Mouse (Mus musculus): ENCODE data around the gene Serpina5. TPM values are rescaled to one million over a fixed set of nuclear protein-coding genes. Genes with fewer than 3 reads are reported as not detected.

Serpina5 gene
- polyA plus RNA-seq, 1 experiment from 2014 or later = not detected

DNA sequence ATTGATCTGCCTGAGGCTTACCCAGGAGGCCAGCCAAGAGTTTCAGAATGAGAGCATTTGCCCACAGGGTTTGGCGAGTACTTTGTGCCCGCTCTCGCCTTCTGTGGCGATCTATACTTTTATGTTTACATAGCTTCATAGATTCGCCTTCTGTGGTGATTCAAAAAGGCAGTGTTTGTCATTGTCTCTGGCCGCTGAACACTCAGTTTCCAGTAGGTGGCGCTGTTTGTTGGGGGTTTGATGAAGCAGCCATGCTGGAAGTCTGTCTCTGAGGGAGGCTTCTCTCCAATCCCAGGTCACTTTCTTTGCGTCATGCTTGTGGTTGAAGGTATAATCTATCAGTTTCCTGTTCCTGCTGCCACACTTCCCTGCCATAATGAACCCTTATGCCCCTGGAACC lies 34.7 kb upstream of the Serpina5 start:
- Histone ChIP-seq H3K27me3 (replicated peaks; ENCODE audit: control insufficient read depth, insufficient read depth, low read length) (no peaks in the 10 kb centered on the region), H3K27ac (replicated peaks; ENCODE audit: low read depth, low read length) (no peak overlapping the region), H3K4me2 (ENCODE audit: low read depth, low read length) (no peak overlapping the region), H3K4me3 (ENCODE audit: low read depth, low read length) (no peak overlapping the region), H3K36me3 (ENCODE audit: control insufficient read depth, insufficient read depth, low read length) (no peaks in the 10 kb centered on the region), H3K4me1 (ENCODE audit: control insufficient read depth, insufficient read depth, low read length) (no peaks in the 10 kb centered on the region), H3K9ac (ENCODE audit: low read depth, low read length) (no peak overlapping the region), H3K9me3 (ENCODE audit: control insufficient read depth, low read length) (no peaks in the 10 kb centered on the region)
- DNase-seq (ENCODE audit: low spot score) (peak; percentile 53), ATAC-seq (ENCODE audit: low read depth) (no peak)
- WGBS = 24% methylated on average over 8 of the region's 8 CpGs

DNA sequence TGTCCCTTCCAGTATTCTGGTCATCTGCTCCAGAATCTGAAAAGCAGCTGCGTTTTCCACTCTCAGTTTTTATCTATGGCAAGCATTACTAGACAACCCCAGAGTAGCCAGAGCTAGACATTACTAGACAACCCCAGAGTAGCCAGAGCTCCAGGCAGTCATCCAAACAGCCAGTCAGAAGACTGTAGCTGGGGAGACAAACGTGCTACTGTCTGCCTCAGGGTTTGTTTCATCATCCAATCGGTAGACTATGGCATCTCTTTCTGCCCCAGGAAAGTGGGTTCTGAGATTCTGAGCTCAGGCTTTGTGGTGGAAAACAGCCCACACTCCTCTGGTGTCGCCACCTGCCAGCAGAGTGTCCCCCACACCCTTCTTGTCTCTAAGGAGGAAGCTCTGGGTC lies 33.4 kb upstream of the Serpina5 start:
- H3K4me2 ChIP-seq (ENCODE audit: low read depth, low read length) = peak overlapping the region; percentile 15
- H3K27ac ChIP-seq (replicated peaks; ENCODE audit: low read depth, low read length) = no peak overlapping the region
- H3K9me3 ChIP-seq (ENCODE audit: control insufficient read depth, low read length) = no peaks in the 10 kb centered on the region
- DNase-seq (ENCODE audit: low spot score) (peak; percentile 78), ATAC-seq (ENCODE audit: low read depth) (peak; percentile 87)
- H3K36me3 ChIP-seq (ENCODE audit: control insufficient read depth, insufficient read depth, low read length) = no peaks in the 10 kb centered on the region
- no peak overlapping the region for H3K9ac ChIP-seq (ENCODE audit: low read depth, low read length)
- H3K4me3 ChIP-seq (ENCODE audit: low read depth, low read length) = peak overlapping the region; percentile 5; the same call in 1 of the 2 replicates
- H3K4me1 ChIP-seq (ENCODE audit: control insufficient read depth, insufficient read depth, low read length) = no peaks in the 10 kb centered on the region
- no peaks in the 10 kb centered on the region for H3K27me3 ChIP-seq (replicated peaks; ENCODE audit: control insufficient read depth, insufficient read depth, low read length)
- WGBS = 26% methylated on average over 4 of the region's 4 CpGs

DNA sequence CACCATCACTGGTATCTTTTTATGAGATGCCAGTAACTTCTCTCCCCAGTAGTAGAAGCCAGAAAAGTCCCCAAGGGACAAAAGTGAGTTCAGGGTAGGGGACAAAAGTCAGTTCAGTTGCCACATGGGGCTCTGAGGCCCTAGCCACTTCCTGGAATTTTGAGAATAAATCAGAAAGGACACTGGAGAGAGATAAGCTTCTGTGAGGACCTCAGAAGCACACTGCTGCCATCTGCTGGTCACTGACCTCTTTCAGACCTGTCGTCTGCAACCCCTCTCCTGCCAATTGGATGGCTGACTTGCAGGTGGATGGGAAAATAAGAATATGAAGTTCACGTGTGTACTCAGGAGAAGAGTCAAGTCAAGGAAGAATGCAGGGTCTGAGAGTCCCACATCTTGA lies 31.3 kb upstream of the Serpina5 start:
- H3K9me3 ChIP-seq (ENCODE audit: control insufficient read depth, low read length) = no peaks in the 10 kb centered on the region
- no peak overlapping the region for H3K27ac ChIP-seq (replicated peaks; ENCODE audit: low read depth, low read length)
- ATAC-seq (ENCODE audit: low read depth) (peak; percentile 39; the same call in 1 of the 2 replicates), DNase-seq (ENCODE audit: low spot score) (peak; percentile 80)
- H3K4me2 ChIP-seq (ENCODE audit: low read depth, low read length) = no peak overlapping the region
- no peak overlapping the region for H3K9ac ChIP-seq (ENCODE audit: low read depth, low read length)
- WGBS = 0% methylated on average over 2 of the region's 2 CpGs
- H3K4me1 ChIP-seq (ENCODE audit: control insufficient read depth, insufficient read depth, low read length) = no peaks in the 10 kb centered on the region
- no peak overlapping the region for H3K4me3 ChIP-seq (ENCODE audit: low read depth, low read length)
- no peaks in the 10 kb centered on the region for H3K27me3 ChIP-seq (replicated peaks; ENCODE audit: control insufficient read depth, insufficient read depth, low read length)
- H3K36me3 ChIP-seq (ENCODE audit: control insufficient read depth, insufficient read depth, low read length) = no peaks in the 10 kb centered on the region

DNA sequence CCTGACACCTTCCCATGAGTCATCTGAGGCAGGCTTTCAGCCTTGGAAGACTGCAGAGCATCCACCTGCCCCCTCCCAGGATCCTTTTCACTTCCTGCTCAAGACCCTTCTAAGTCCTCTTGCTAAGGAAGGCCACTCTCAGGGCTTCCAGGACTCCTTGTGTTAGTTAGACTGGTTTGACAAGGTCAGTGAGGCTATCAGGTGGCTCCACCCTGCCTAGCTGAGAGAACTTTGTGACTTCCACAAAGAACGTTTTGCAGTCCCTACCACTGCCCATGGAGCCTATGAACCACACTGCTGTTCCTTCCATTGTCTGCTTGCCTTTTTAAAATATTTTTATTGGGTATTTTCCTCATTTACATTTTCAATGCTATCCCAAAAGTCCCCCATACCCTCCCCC lies 29.2 kb upstream of the Serpina5 start:
- no peak for DNase-seq (ENCODE audit: low spot score)
- Histone ChIP-seq H3K27me3 (replicated peaks; ENCODE audit: control insufficient read depth, insufficient read depth, low read length) (no peaks in the 10 kb centered on the region), H3K36me3 (ENCODE audit: control insufficient read depth, insufficient read depth, low read length) (no peaks in the 10 kb centered on the region), H3K27ac (replicated peaks; ENCODE audit: low read depth, low read length) (no peak overlapping the region), H3K4me2 (ENCODE audit: low read depth, low read length) (no peak overlapping the region), H3K4me1 (ENCODE audit: control insufficient read depth, insufficient read depth, low read length) (no peaks in the 10 kb centered on the region), H3K9ac (ENCODE audit: low read depth, low read length) (no peak overlapping the region), H3K4me3 (ENCODE audit: low read depth, low read length) (no peak overlapping the region), H3K9me3 (ENCODE audit: control insufficient read depth, low read length) (no peaks in the 10 kb centered on the region)
- ATAC-seq (ENCODE audit: low read depth) = no peak
- 57% methylated on average over 1 of the region's 1 CpGs for WGBS

DNA sequence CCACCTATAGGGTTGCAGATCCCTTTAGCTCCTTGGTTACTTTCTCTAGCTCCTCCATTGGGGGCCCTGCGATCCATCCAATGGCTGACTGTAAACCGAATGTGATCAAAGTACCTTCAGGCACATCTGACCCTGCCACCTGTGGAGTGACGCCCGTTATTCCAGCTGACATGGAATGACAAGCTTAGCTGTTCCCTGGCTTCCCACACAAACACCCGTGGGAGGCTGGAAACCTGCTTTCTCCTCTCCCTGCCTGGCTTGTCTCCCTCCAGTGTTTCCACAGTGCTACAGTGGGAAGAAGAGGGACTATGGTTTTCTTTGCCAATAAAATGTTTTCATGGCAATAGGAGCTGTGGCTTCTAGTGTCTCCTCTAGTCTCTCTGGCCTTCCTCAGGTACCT lies 28.6 kb upstream of the Serpina5 start:
- ATAC-seq (ENCODE audit: low read depth) (no peak), DNase-seq (ENCODE audit: low spot score) (no peak)
- H3K27ac ChIP-seq (replicated peaks; ENCODE audit: low read depth, low read length) = no peak overlapping the region
- H3K9me3 ChIP-seq (ENCODE audit: control insufficient read depth, low read length) = no peaks in the 10 kb centered on the region
- no peak overlapping the region for H3K4me2 ChIP-seq (ENCODE audit: low read depth, low read length)
- H3K4me1 ChIP-seq (ENCODE audit: control insufficient read depth, insufficient read depth, low read length) = no peaks in the 10 kb centered on the region
- no peak overlapping the region for H3K9ac ChIP-seq (ENCODE audit: low read depth, low read length)
- no peaks in the 10 kb centered on the region for H3K36me3 ChIP-seq (ENCODE audit: control insufficient read depth, insufficient read depth, low read length)
- H3K27me3 ChIP-seq (replicated peaks; ENCODE audit: control insufficient read depth, insufficient read depth, low read length) = no peaks in the 10 kb centered on the region
- 70% methylated on average over 5 of the region's 5 CpGs for WGBS
- no peak overlapping the region for H3K4me3 ChIP-seq (ENCODE audit: low read depth, low read length)

DNA sequence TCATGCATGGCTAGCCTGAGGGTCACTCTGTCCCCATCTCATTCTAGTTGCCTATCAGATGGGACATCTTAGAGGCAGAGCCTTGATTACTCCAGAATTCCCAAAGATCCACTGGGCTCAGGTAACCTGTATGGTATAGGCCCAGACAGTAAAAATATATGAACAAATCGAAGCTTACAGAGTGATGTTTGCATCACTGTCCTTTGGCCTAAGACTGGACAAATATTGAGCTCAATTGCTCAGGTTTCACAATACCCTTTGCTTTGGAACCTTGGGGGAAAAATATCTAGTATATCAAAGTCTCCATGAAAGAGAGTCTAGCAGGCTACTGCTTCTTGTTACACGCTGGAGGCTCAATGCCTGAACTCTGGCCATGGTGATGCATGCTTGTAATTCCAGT lies 10.8 kb upstream of the Serpina5 start:
- WGBS = 73% methylated on average over 2 of the region's 2 CpGs
- no peak for DNase-seq (ENCODE audit: low spot score)
- no peak overlapping the region for H3K9ac ChIP-seq (ENCODE audit: low read depth, low read length)
- no peaks in the 10 kb centered on the region for H3K36me3 ChIP-seq (ENCODE audit: control insufficient read depth, insufficient read depth, low read length)
- H3K27me3 ChIP-seq (replicated peaks; ENCODE audit: control insufficient read depth, insufficient read depth, low read length) = no peaks in the 10 kb centered on the region
- peaks cover 4% of the 10 kb centered on the region; the same call in 1 of the 2 replicates for H3K9me3 ChIP-seq (ENCODE audit: control insufficient read depth, low read length)
- H3K4me1 ChIP-seq (ENCODE audit: control insufficient read depth, insufficient read depth, low read length) = no peaks in the 10 kb centered on the region
- H3K4me3 ChIP-seq (ENCODE audit: low read depth, low read length) = no peak overlapping the region
- H3K4me2 ChIP-seq (ENCODE audit: low read depth, low read length) = no peak overlapping the region
- H3K27ac ChIP-seq (replicated peaks; ENCODE audit: low read depth, low read length) = no peak overlapping the region
- no peak for ATAC-seq (ENCODE audit: low read depth)

DNA sequence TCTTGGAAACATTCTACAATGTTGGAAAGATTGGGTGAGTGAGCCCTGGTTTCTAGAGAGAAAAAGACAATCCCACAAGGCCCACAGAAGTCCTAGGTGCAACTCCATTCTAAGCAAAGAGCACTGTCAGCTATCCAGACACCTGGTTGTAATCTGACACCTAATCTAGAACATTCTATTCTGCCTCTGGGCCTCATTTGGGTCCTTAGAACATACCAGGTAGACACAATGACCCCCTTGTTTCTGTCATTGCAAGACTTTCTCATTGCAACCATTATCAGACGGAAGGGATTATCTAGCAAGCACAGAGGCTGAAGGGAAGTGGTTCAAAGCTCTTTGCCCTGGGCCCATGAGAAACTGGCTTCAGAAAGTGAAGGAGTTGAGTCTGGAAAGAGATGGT lies 9.6 kb upstream of the Serpina5 start:
- no peak for DNase-seq (ENCODE audit: low spot score)
- H3K36me3 ChIP-seq (ENCODE audit: control insufficient read depth, insufficient read depth, low read length) = no peaks in the 10 kb centered on the region
- H3K9ac ChIP-seq (ENCODE audit: low read depth, low read length) = no peak overlapping the region
- H3K27ac ChIP-seq (replicated peaks; ENCODE audit: low read depth, low read length) = no peak overlapping the region
- H3K27me3 ChIP-seq (replicated peaks; ENCODE audit: control insufficient read depth, insufficient read depth, low read length) = no peaks in the 10 kb centered on the region
- peaks cover 4% of the 10 kb centered on the region; the same call in 1 of the 2 replicates for H3K9me3 ChIP-seq (ENCODE audit: control insufficient read depth, low read length)
- ATAC-seq (ENCODE audit: low read depth) = no peak
- H3K4me3 ChIP-seq (ENCODE audit: low read depth, low read length) = no peak overlapping the region
- no peak overlapping the region for H3K4me2 ChIP-seq (ENCODE audit: low read depth, low read length)
- WGBS = 67% methylated on average over 1 of the region's 1 CpGs
- H3K4me1 ChIP-seq (ENCODE audit: control insufficient read depth, insufficient read depth, low read length) = no peaks in the 10 kb centered on the region

DNA sequence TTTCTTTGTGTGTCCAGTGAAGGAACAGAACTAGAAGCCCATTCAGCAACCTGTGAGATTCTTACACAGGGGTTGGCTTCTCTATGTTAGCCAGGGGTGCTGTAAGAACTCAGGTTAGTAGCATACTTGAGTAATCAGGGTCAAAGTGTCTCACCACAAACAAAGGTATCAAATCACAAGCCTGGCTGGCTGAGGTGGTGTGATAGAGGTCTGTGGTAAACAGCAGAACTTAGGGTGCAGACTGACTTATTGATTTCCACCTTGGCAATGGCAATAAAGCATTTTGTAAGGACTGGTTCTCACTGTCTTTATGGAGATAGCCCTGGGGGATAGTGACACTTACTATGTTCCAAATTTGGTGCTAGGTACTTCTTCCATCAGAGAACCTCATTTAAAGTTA lies 4.9 kb downstream of the Serpina5 start:
- no peak for DNase-seq (ENCODE audit: low spot score)
- H3K4me3 ChIP-seq (ENCODE audit: low read depth, low read length) = no peak overlapping the region
- H3K27ac ChIP-seq (replicated peaks; ENCODE audit: low read depth, low read length) = no peak overlapping the region
- no peak overlapping the region for H3K9ac ChIP-seq (ENCODE audit: low read depth, low read length)
- no peaks in the 10 kb centered on the region for H3K27me3 ChIP-seq (replicated peaks; ENCODE audit: control insufficient read depth, insufficient read depth, low read length)
- no peak for ATAC-seq (ENCODE audit: low read depth)
- no peaks in the 10 kb centered on the region for H3K9me3 ChIP-seq (ENCODE audit: control insufficient read depth, low read length)
- no peak overlapping the region for H3K4me2 ChIP-seq (ENCODE audit: low read depth, low read length)
- no peaks in the 10 kb centered on the region for H3K36me3 ChIP-seq (ENCODE audit: control insufficient read depth, insufficient read depth, low read length)
- H3K4me1 ChIP-seq (ENCODE audit: control insufficient read depth, insufficient read depth, low read length) = no peaks in the 10 kb centered on the region

DNA sequence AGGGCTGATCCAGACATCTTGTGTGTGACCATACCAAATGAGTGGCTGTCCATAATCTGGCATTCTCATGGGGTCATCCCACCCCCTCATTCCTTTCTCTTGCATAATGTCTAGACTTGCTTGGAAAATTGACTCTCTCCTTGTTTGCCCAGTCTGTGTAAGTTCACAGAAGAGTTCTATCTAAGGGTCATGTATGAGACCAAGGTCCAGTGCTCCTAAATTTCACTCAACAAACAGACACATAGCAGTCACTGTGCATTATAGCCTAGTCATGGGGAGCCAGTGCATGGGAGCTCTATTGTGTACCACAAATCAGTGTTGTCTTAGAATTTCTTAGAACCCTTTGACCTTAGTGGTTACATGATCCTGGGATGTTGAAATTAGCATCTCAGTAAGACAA lies 6.0 kb downstream of the Serpina5 start:
- Histone ChIP-seq H3K9ac (ENCODE audit: low read depth, low read length) (no peak overlapping the region), H3K4me2 (ENCODE audit: low read depth, low read length) (no peak overlapping the region), H3K27ac (replicated peaks; ENCODE audit: low read depth, low read length) (no peak overlapping the region), H3K4me3 (ENCODE audit: low read depth, low read length) (no peak overlapping the region), H3K9me3 (ENCODE audit: control insufficient read depth, low read length) (no peaks in the 10 kb centered on the region), H3K27me3 (replicated peaks; ENCODE audit: control insufficient read depth, insufficient read depth, low read length) (no peaks in the 10 kb centered on the region), H3K36me3 (ENCODE audit: control insufficient read depth, insufficient read depth, low read length) (no peaks in the 10 kb centered on the region), H3K4me1 (ENCODE audit: control insufficient read depth, insufficient read depth, low read length) (no peaks in the 10 kb centered on the region)
- no peak for DNase-seq (ENCODE audit: low spot score)
- ATAC-seq (ENCODE audit: low read depth) = no peak

Measured in embryonic facial prominence, embryonic 14.5 days (tissue).